Mouse (Mus musculus) liver, embryonic 14 days (tissue): ENCODE data around the gene Ralgapa2. TPM values are rescaled to one million over a fixed set of nuclear protein-coding genes. Genes with fewer than 3 reads are reported as not detected.

Source experiments
- polyA plus RNA-seq: library from polyadenylated mRNA; depleted of rRNA; stranded (reverse); fragments of >200 nt; gene quantifications from 2 replicates; pipeline ENCODE4 v1.2.3, GENCODE M21; 2012; rRNA removed

Ralgapa2 gene
- polyA plus RNA-seq, result 1.9 and 2.2 TPM in 2 replicates

GRCm38 (mm10) chr2:146511911-146512580 lies at the start of gene Ralgapa2:
Ralgapa2 (minus strand) TSS chr2:146512344.

GRCm38 (mm10) chr2:146221076-146221928 lies 290.8 kb downstream of the Ralgapa2 start, which contains the start of gene Insm1:
Insm1 (plus strand) TSS chr2:146221921.

